Mouse (Mus musculus): ENCODE results near the gene Coro1b. TPM values are rescaled to one million over a fixed set of nuclear protein-coding genes. Genes with fewer than 3 reads are reported as not detected.
A peak's percentile ranks its signal among the peaks of the same experiment; 100 is the strongest.
"Not testable (repeated sequence)": the region's sequence is repeated elsewhere in the genome, so short reads cannot be mapped to it uniquely, and the experiment has no call there.

Gene Coro1b
- polyA plus RNA-seq, 1 experiment from 2014 or later: 125 TPM

DNA sequence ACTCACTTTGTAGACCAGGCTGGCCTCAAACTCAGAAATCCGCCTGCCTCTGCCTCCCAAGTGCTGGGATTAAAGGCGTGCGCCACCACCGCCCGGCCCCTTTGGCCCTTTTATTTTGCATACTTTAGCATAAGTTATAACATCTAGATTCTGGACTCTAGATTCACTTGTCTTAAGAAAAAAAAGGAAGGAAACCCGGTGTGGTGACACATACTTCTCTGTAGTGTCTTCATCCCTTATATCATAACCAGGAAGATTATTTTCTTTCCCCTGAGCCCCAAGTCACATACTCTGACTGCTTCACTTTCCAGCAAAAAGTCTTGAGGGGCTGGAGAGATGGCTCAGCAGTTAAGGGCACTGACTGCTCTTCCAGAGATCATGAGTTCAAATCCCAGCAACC lies 26.5 kb upstream of the Coro1b start:
- peaks cover 13% of the 10 kb centered on the region for H3K36me3 ChIP-seq (replicated peaks)
- not testable (repeated sequence) for H3K4me3 ChIP-seq (replicated peaks); H3K27ac ChIP-seq; H3K9me3 ChIP-seq; H3K9ac ChIP-seq; ATAC-seq (ENCODE audit: low FRiP score); H3K27me3 ChIP-seq
- peaks cover 21% of the 10 kb centered on the region for H3K4me1 ChIP-seq
- 0 out of 2 replicates have a peak overlapping the region, but pooled peaks have one; percentile 21 for H3K4me2 ChIP-seq
- 62% methylated on average over 6 of the region's 6 CpGs for WGBS

DNA sequence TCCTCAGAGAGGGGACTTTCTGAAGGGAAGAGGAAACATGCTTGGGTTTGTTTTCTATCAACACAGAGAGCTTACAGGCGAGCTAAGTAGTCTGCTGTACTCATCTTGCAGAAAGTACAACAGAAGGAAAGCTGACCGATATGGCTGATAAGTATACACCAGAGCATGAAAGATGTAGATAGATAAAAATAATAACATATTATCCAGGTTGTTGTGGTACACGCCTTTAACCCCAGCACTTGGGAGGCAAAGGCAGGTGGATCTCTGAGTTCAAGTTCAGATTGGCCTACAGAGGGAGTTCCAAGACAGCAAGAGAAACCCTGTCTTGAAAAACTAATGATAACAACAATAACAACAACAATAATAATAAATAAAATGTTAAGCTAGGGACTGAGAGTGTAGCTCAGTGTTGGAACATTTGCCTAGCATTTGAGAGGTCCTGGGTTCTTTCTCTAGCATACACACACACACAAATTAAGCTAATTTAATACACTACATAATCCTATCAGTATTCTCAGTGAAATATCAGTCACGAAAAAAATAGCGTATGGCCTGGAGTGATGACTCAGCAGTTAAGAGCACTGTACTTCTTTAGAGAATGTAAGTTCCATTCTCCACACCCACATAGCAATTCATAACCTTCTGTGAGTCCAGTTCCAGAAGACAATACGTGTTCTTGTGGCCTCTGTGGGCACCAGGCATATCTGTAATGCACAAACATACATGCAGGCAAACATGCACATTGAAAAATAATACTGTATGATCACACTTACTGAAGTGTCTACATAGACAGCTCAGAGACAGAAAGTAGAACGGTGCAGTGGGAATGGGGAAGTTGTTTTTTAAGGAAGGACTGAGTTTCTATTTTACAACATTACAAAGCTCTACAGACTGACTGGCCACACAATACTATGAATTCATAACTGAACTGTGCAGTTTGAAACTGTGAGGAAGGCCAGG lies 25.7 kb upstream of the Coro1b start:
- no peak overlapping the region for H3K4me2 ChIP-seq
- no peak overlapping the region for H3K27ac ChIP-seq
- H3K4me1 ChIP-seq: peaks cover 29% of the 10 kb centered on the region
- no peak overlapping the region for H3K9ac ChIP-seq
- peaks cover 8% of the 10 kb centered on the region for H3K36me3 ChIP-seq (replicated peaks)
- no peak for ATAC-seq (ENCODE audit: low FRiP score)
- no peak overlapping the region for H3K4me3 ChIP-seq (replicated peaks)
- 0 out of 2 replicates have a peak, but pooled peaks cover 7% of the 10 kb centered on the region for H3K27me3 ChIP-seq
- WGBS: 85% methylated on average over 7 of the region's 7 CpGs
- no peaks in the 10 kb centered on the region for H3K9me3 ChIP-seq

DNA sequence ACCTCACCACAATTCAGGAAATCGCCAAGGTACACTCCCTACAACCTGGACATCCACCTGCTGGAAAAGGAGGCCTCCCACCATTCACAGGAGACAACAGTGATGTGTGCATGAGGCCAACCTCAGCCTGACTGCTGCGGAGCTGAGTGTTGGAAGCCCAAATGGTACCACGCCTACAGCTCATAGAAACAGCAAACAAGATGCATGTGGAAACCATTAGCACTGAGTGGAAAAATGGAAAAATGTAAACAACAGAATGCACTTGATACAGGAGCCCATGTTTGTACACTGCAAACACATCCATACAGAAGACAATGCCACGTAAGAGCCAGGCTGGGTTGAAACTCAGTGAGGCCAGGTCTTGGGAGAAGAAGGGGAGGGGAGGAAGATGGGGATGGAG lies 24.0 kb upstream of the Coro1b start:
- no peak overlapping the region for H3K9ac ChIP-seq
- H3K4me2 ChIP-seq: no peak overlapping the region
- peaks cover 21% of the 10 kb centered on the region for H3K36me3 ChIP-seq (replicated peaks)
- H3K4me1 ChIP-seq: peaks cover 29% of the 10 kb centered on the region
- H3K9me3 ChIP-seq: no peaks in the 10 kb centered on the region
- ATAC-seq (ENCODE audit: low FRiP score): no peak
- no peak overlapping the region for H3K4me3 ChIP-seq (replicated peaks)
- 0 out of 2 replicates have a peak, but pooled peaks cover 7% of the 10 kb centered on the region for H3K27me3 ChIP-seq
- 83% methylated on average over 4 of the region's 4 CpGs for WGBS
- no peak overlapping the region for H3K27ac ChIP-seq

DNA sequence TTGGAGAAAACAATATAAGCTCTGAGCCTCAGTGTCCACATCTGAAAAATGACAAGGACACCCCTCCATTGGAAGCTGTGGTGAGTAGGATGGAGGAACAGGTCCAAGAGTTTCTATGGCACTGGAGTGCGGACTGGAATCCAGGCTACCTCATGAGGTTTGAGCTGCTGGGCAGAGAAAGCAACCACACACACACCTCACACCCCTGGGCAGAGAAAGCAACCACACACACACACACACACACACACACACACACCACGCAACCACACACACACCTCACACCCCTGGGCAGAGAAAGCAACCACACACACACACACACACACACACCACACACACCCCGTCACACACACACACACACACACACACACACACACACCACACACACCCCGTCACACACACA lies 23.2 kb upstream of the Coro1b start:
- H3K4me2 ChIP-seq: peak overlapping the region; percentile 79
- H3K9ac ChIP-seq: peak overlapping the region; percentile 73
- H3K27me3 ChIP-seq, H3K9me3 ChIP-seq: not testable (repeated sequence)
- peak overlapping the region; percentile 68 for H3K4me3 ChIP-seq (replicated peaks)
- 25% methylated on average over 3 of the region's 4 CpGs for WGBS
- H3K36me3 ChIP-seq (replicated peaks): peaks cover 24% of the 10 kb centered on the region
- peaks cover 27% of the 10 kb centered on the region for H3K4me1 ChIP-seq
- 0 out of 2 replicates have a peak overlapping the region, but pooled peaks have one; percentile 19 for H3K27ac ChIP-seq
- ATAC-seq (ENCODE audit: low FRiP score): peak; percentile 36; the same call in 1 of the 2 replicates

DNA sequence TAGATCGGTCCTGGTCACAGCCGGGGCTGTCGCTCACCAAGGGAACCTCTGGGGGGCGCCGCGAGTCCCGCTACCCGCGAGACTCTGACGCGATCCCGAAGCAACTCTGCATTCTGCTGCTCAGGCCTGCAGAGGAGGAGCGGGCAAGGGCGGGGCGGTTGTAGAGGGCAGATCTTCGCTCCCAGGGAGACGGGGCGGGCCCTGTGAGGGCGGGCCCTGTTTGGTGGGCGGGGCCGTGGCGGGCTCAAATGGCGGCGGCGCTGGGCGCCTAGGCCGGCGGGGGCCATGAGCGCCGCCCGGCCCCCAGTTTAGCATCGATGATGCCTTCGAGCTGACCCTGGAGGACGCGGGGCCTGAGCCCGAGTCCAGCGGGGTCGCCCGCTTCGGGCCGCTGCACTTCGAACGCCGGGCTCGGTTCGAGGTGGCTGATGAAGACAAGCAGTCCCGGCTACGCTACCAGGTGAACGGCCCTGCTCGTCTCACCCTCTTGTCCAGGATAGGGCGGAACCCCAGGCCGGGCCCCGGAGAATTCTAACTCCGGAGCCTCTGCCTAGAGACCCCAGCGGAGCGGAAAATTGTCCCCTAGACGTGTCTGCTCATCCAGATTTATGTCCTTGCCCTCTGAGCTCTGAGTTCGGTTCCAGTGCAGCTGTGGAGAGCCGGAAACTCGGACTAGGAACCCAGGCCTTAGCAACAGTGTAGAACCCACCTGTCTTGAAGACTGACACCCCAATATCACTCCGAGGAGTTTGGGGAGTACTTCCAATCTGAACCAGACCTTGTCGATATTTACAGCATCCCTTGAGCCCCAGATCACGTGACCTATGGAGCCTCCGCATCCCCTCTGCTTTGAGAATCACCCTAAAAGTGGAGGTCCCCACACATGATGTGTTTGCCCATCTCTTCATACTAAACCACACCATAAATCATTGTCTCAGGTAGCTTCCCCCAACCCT lies 22.4 kb upstream of the Coro1b start, which contains the start of gene Aip:
TSS of gene Aip (minus strand) at position 118 of the 956 bp plus-strand sequence.
- H3K9ac ChIP-seq: peak within 1 kb of the TSS; percentile 73
- H3K27me3 ChIP-seq: no peaks in the 10 kb centered on the region
- peak; percentile 93 for ATAC-seq (ENCODE audit: low FRiP score)
- peak within 1 kb of the TSS; percentile 68 for H3K4me3 ChIP-seq (replicated peaks)
- H3K4me1 ChIP-seq: peaks cover 19% of the 10 kb centered on the region
- H3K27ac ChIP-seq: peak within 1 kb of the TSS; percentile 59
- H3K36me3 ChIP-seq (replicated peaks): peaks cover 26% of the 10 kb centered on the region
- H3K4me2 ChIP-seq: peak within 1 kb of the TSS; percentile 79
- WGBS: 1% methylated on average over 59 of the region's 64 CpGs
- no peaks in the 10 kb centered on the region for H3K9me3 ChIP-seq

DNA sequence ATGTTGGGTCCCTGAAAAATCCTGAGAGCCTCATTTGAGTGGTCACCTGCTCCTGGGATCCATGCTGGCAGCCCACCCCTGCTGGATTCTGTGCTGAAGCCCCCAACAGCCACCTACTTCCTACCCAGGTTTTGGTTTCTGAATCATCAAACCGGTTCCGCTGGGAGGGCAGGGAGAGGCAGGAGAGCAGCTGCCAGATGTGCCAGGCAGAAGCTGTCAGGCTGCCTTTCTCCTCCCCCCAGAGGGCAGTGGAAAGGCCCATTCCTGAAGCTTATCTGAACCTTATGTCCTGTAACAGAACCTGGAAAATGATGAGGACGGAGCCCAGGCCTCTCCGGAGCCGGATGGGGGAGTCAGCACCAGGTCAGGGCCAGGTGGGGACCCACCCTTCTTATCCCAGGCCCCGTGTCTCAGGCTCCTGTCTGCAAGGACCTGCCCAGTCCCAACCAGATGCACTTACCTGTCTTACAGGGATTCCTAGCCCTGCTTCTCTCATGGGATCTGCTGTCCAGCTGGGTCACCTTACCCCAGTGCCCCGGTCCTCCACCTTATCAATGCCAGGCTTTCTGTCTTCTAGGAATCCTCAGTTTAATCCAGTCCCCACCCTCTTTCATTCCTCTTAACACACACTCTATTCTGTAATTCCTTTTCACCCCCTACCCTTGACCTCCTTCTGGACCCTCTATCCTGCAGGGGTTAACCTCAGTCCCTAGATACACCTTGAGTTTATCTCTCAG lies 21.5 kb upstream of the Coro1b start:
- H3K4me2 ChIP-seq: peak overlapping the region; percentile 79
- H3K27ac ChIP-seq: no peak overlapping the region
- H3K27me3 ChIP-seq: no peaks in the 10 kb centered on the region
- no peak for ATAC-seq (ENCODE audit: low FRiP score)
- H3K9ac ChIP-seq: peak overlapping the region; percentile 73
- peak overlapping the region; percentile 68 for H3K4me3 ChIP-seq (replicated peaks)
- peaks cover 19% of the 10 kb centered on the region for H3K4me1 ChIP-seq
- H3K9me3 ChIP-seq: no peaks in the 10 kb centered on the region
- H3K36me3 ChIP-seq (replicated peaks): peaks cover 35% of the 10 kb centered on the region
- 76% methylated on average over 7 of the region's 7 CpGs for WGBS

DNA sequence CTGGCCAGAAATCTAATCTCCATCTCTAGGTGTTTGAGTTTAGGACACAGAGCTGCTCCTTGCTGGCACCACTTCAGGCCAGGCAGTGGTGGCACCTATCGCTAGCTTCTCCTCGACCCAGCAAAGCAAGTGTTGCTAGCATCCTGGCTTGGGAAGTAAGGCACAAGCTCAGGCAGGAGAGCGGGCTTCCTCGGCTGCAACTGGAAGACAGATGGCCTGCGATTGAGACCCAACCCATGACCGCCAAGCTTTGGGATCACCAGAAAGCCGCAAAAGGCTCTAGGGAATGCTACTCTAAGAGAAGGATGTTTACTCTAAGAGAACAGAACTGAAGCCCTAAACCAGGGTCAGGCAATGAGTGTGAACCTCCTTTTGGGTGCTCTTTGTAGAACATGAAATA lies 19.0 kb upstream of the Coro1b start:
- Histone ChIP-seq H3K36me3 (replicated peaks) (peaks cover 49% of the 10 kb centered on the region), H3K4me1 (peaks cover 19% of the 10 kb centered on the region), H3K9me3 (no peaks in the 10 kb centered on the region), H3K27me3 (no peaks in the 10 kb centered on the region), H3K4me3 (replicated peaks) (no peak overlapping the region), H3K27ac (no peak overlapping the region), H3K9ac (no peak overlapping the region), H3K4me2 (no peak overlapping the region)
- 95% methylated on average over 7 of the region's 7 CpGs for WGBS
- no peak for ATAC-seq (ENCODE audit: low FRiP score)

DNA sequence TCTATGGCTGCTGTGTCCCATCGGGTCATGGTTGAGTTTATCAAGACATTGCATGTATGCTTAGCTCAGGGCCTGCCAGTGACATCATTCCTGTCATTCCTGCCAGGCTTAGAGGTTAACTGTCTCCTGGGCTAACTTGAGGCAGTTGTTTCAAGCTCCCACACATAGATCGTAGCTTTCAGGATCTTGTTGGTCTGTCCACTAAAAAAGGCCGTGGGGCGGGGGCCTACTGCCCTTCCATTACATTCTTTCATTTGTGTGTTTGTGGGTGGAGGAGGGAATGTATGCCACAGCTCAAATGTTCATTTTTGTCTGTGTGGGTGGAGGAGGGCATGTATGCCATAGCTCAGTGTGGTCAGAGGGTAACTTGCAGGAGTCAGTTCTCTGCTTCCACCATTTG lies 18.3 kb upstream of the Coro1b start:
- no peaks in the 10 kb centered on the region for H3K27me3 ChIP-seq
- 92% methylated on average over 4 of the region's 4 CpGs for WGBS
- H3K9me3 ChIP-seq: no peaks in the 10 kb centered on the region
- H3K4me1 ChIP-seq: peaks cover 18% of the 10 kb centered on the region
- H3K4me3 ChIP-seq (replicated peaks): no peak overlapping the region
- no peak overlapping the region for H3K27ac ChIP-seq
- no peak overlapping the region for H3K4me2 ChIP-seq
- no peak overlapping the region for H3K9ac ChIP-seq
- no peak for ATAC-seq (ENCODE audit: low FRiP score)
- H3K36me3 ChIP-seq (replicated peaks): peaks cover 49% of the 10 kb centered on the region

DNA sequence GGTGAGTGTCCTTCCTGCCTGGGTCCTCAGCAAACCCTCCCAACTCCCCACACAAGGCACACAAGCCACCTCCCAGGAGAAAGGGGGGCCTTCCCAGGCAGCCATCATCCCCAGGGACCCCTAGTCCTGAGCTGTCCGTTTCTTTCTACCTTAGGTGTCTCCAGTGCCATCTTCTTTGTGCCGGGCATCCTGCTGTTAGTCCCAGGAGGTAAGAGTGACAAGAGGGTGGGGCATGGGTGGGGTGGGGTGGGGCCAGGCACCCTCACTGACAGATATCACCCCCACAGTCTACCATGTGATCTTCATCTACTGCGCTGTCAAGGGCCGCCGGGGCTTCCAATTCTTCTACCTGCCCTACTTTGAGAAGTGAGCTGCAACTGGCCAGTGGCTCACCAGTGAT lies 17.3 kb upstream of the Coro1b start:
- Histone ChIP-seq H3K9me3 (no peaks in the 10 kb centered on the region), H3K9ac (no peak overlapping the region), H3K27me3 (no peaks in the 10 kb centered on the region), H3K36me3 (replicated peaks) (peaks cover 49% of the 10 kb centered on the region), H3K27ac (no peak overlapping the region), H3K4me1 (peaks cover 15% of the 10 kb centered on the region), H3K4me3 (replicated peaks) (no peak overlapping the region), H3K4me2 (no peak overlapping the region)
- ATAC-seq (ENCODE audit: low FRiP score): no peak
- WGBS: 93% methylated on average over 5 of the region's 5 CpGs

DNA sequence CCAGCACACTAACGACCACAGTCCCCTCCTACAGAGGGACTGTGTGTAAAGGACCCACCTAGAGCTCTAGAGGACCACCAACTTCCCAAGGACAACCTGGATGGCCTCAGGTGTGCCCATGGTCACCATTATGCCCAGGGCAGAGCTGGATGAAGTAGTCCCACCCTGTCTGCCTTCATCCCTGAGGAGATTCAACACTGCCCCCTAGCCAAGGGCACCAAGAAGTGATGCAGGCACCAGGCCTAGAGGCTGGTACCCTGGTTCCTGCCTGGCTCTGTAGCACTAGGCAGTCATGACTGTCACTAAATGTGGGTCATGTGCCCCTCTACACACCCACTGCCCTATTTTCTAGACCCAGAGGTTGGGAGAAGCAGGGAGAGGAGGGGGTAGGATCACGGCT lies 16.7 kb upstream of the Coro1b start:
- H3K4me3 ChIP-seq (replicated peaks): no peak overlapping the region
- no peak overlapping the region for H3K9ac ChIP-seq
- H3K4me1 ChIP-seq: peaks cover 10% of the 10 kb centered on the region
- H3K27me3 ChIP-seq: no peaks in the 10 kb centered on the region
- no peak for ATAC-seq (ENCODE audit: low FRiP score)
- peaks cover 49% of the 10 kb centered on the region for H3K36me3 ChIP-seq (replicated peaks)
- WGBS: 80% methylated on average over 2 of the region's 2 CpGs
- H3K27ac ChIP-seq: no peak overlapping the region
- H3K9me3 ChIP-seq: no peaks in the 10 kb centered on the region
- no peak overlapping the region for H3K4me2 ChIP-seq

DNA sequence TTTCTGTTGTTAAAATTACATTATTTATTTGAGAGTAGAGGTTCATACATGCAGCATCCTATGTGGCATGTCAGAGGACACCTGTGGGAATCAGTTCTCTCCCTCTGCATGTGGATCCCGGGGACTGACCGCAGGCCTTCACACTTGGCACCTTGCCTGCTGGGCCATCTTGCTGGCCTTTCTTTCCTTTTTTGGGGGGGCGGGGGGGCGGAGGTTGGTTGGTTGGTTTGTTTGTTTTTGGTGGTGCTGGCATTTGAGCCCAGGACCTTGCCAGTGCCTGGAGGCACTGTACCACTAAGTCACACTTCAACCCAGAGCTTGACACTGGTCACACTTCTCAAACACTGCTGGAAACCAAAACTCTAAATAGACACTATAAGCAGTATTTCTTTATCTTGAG lies 14.1 kb upstream of the Coro1b start:
- Histone ChIP-seq H3K9ac (no peak overlapping the region), H3K4me3 (replicated peaks) (no peak overlapping the region), H3K9me3 (no peaks in the 10 kb centered on the region), H3K27me3 (no peaks in the 10 kb centered on the region), H3K36me3 (replicated peaks) (peaks cover 29% of the 10 kb centered on the region), H3K4me1 (peaks cover 4% of the 10 kb centered on the region; the same call in 1 of the 2 replicates), H3K27ac (no peak overlapping the region), H3K4me2 (no peak overlapping the region)
- ATAC-seq (ENCODE audit: low FRiP score): no peak
- WGBS: 89% methylated on average over 4 of the region's 4 CpGs
